Mouse (Mus musculus): Measurements from ENCODE around the gene Hydin. TPM values are rescaled to one million over a fixed set of nuclear protein-coding genes. Genes with fewer than 3 reads are reported as not detected.
"Not testable (repeated sequence)": the region's sequence is repeated elsewhere in the genome, so short reads cannot be mapped to it uniquely, and the experiment has no call there.

The Hydin gene
- total and polyA plus RNA-seq, 3 experiments, result 9.5 to 17.3 (median 9.8) TPM

GRCm38 (mm10) chr8:110323981-110324574, 57.3 kb downstream of the Hydin start:
- Histone ChIP-seq H3K79me2 (replicated peaks; ENCODE audit: control insufficient read depth, extremely low read depth, insufficient read depth, poor library complexity, severe bottlenecking) (no peaks in the 10 kb centered on the region), H3K9ac (ENCODE audit: insufficient read depth, low read depth) (no peak overlapping the region), H3K4me2 (ENCODE audit: insufficient read depth, low read depth, poor library complexity, severe bottlenecking) (no peak overlapping the region), H3K4me1 (ENCODE audit: control insufficient read depth in 1 of 2, insufficient read depth in 2 of 2) (peaks cover 8 to 16% of the 10 kb centered on the region in 2 experiments), H3K36me3 (replicated peaks in 1 of 2; ENCODE audit: control insufficient read depth in 1 of 2, insufficient read depth in 1 of 2, low read length in 1 of 2) (no peaks in the 10 kb centered on the region), H3K4me3 (replicated peaks in 1 of 3; ENCODE audit: low read depth in 2 of 3, low read length in 2 of 3, poor library complexity in 1 of 3) (no peak overlapping the region), H3K27ac (ENCODE audit: insufficient read depth, low read depth) (no peak overlapping the region), H3K9me3 (replicated peaks; ENCODE audit: low read length) (peaks cover 2% of the 10 kb centered on the region), H3K27me3 (replicated peaks) (no peaks in the 10 kb centered on the region)
- peak; percentile 46 for DNase-seq (ENCODE audit: extremely low read depth)
- TF ChIP-seq POLR2A (IDR thresholded peaks at IDR 0.05; ENCODE audit: low read depth, low read length), result no peak
- 0 out of 2 replicates have a peak, but pooled peaks have one; percentile 26 for TF ChIP-seq MAZ (IDR thresholded peaks at IDR 0.05; ENCODE audit: low read depth, low read length)
- no peak for TF ChIP-seq CTCF (conservative IDR thresholded peaks at IDR 0.05 in 1 of 2, IDR thresholded peaks at IDR 0.05 in 1 of 2; ENCODE audit: low read depth in 2 of 2, low read length in 2 of 2)
- 0 out of 2 replicates have a peak, but pooled peaks have one; percentile 28 for TF ChIP-seq ZNF384 (IDR thresholded peaks at IDR 0.05; ENCODE audit: low read depth, low read length)
- TF ChIP-seq MAX (IDR thresholded peaks at IDR 0.05; ENCODE audit: low read length), result no peak
- dilution Hi-C loops (cut with MboI; ENCODE audit: extremely low pct_ligation_motif_present, extremely low pct_unique_long_range_greater_than_20kb, low sequenced_read_pairs), result no loop called here
- in situ Hi-C loops (cut with MboI; ENCODE audit: low pct_ligation_motif_present, low pct_unique_long_range_greater_than_20kb, low sequenced_read_pairs), result no loop called here

- H3K79me2 ChIP-seq (replicated peaks; ENCODE audit: control insufficient read depth, extremely low read depth, insufficient read depth, poor library complexity, severe bottlenecking); H3K27me3 ChIP-seq (replicated peaks); H3K9me3 ChIP-seq (replicated peaks; ENCODE audit: low read length); H3K36me3 ChIP-seq (replicated peaks in 1 of 2; ENCODE audit: control insufficient read depth in 1 of 2, insufficient read depth in 1 of 2, low read length in 1 of 2); H3K4me2 ChIP-seq (ENCODE audit: insufficient read depth, low read depth, poor library complexity, severe bottlenecking); H3K4me3 ChIP-seq (replicated peaks in 1 of 3; ENCODE audit: low read depth in 2 of 3, low read length in 2 of 3, poor library complexity in 1 of 3); dilution Hi-C loops (cut with MboI; ENCODE audit: extremely low pct_ligation_motif_present, extremely low pct_unique_long_range_greater_than_20kb, low sequenced_read_pairs); DNase-seq (ENCODE audit: extremely low read depth); H3K9ac ChIP-seq (ENCODE audit: insufficient read depth, low read depth); in situ Hi-C loops (cut with MboI; ENCODE audit: low pct_ligation_motif_present, low pct_unique_long_range_greater_than_20kb, low sequenced_read_pairs); H3K27ac ChIP-seq (ENCODE audit: insufficient read depth, low read depth): not testable (repeated sequence)
- H3K4me1 ChIP-seq (ENCODE audit: control insufficient read depth in 1 of 2, insufficient read depth in 2 of 2), result peaks cover 10 to 29% of the 10 kb centered on the region in 2 experiments
Observed at GRCm38 (mm10) chr8:110327120-110327519, 60.3 kb downstream of the Hydin start.

GRCm38 (mm10) chr8:110333376-110333775, 66.6 kb downstream of the Hydin start:
- Histone ChIP-seq H3K9me3 (replicated peaks; ENCODE audit: low read length) (peaks cover 2% of the 10 kb centered on the region), H3K4me3 (replicated peaks in 1 of 3; ENCODE audit: low read depth in 2 of 3, low read length in 2 of 3, poor library complexity in 1 of 3) (no peak overlapping the region), H3K27ac (ENCODE audit: insufficient read depth, low read depth) (no peak overlapping the region), H3K36me3 (replicated peaks in 1 of 2; ENCODE audit: control insufficient read depth in 1 of 2, insufficient read depth in 1 of 2, low read length in 1 of 2) (no peaks in the 10 kb centered on the region), H3K27me3 (replicated peaks) (no peaks in the 10 kb centered on the region), H3K9ac (ENCODE audit: insufficient read depth, low read depth) (no peak overlapping the region), H3K79me2 (replicated peaks; ENCODE audit: control insufficient read depth, extremely low read depth, insufficient read depth, poor library complexity, severe bottlenecking) (no peaks in the 10 kb centered on the region), H3K4me1 (ENCODE audit: control insufficient read depth in 1 of 2, insufficient read depth in 2 of 2) (peaks cover 8 to 24% of the 10 kb centered on the region in 2 experiments; a peak in 3 of 4 replicates), H3K4me2 (ENCODE audit: insufficient read depth, low read depth, poor library complexity, severe bottlenecking) (no peak overlapping the region)
- no peak for DNase-seq (ENCODE audit: extremely low read depth)
- in situ Hi-C loops (cut with MboI; ENCODE audit: low pct_ligation_motif_present, low pct_unique_long_range_greater_than_20kb, low sequenced_read_pairs) (no loop called here), dilution Hi-C loops (cut with MboI; ENCODE audit: extremely low pct_ligation_motif_present, extremely low pct_unique_long_range_greater_than_20kb, low sequenced_read_pairs) (no loop called here)
- TF ChIP-seq BHLHE40 (IDR thresholded peaks at IDR 0.05; ENCODE audit: low read depth, low read length) (no peak), CHD1 (IDR thresholded peaks at IDR 0.05; ENCODE audit: low read depth, low read length) (no peak), UBTF (IDR thresholded peaks at IDR 0.05; ENCODE audit: low read depth, low read length) (no peak), TCF12 (IDR thresholded peaks at IDR 0.05; ENCODE audit: low read depth, low read length) (no peak), JUND (conservative IDR thresholded peaks at IDR 0.05; ENCODE audit: low read depth, low read length) (no peak), ZC3H11A (IDR thresholded peaks at IDR 0.05; ENCODE audit: low read depth, low read length) (no peak), E2F4 (IDR thresholded peaks at IDR 0.05; ENCODE audit: insufficient replicate concordance, low read depth, low read length) (no peak), TBP (conservative IDR thresholded peaks at IDR 0.05; ENCODE audit: low read depth, low read length) (no peak), NRF1 (IDR thresholded peaks at IDR 0.05; ENCODE audit: low read depth, low read length) (no peak), USF2 (conservative IDR thresholded peaks at IDR 0.05; ENCODE audit: low read depth, low read length) (no peak), EP300 (IDR thresholded peaks at IDR 0.05; ENCODE audit: low read length) (no peak), CTCF (conservative IDR thresholded peaks at IDR 0.05 in 1 of 2, IDR thresholded peaks at IDR 0.05 in 1 of 2; ENCODE audit: low read depth in 2 of 2, low read length in 2 of 2) (no peak), MXI1 (IDR thresholded peaks at IDR 0.05; ENCODE audit: low read depth, low read length) (no peak), POLR2A (IDR thresholded peaks at IDR 0.05; ENCODE audit: low read depth, low read length) (no peak), RCOR1 (conservative IDR thresholded peaks at IDR 0.05; ENCODE audit: low read depth, low read length) (no peak)

All from CH12.LX (cell line).